Mouse (Mus musculus) NIH3T3 (cell line): ENCODE data around the gene Nbeal2.

Experiments used
- DNase-seq: peaks from one replicate; pipeline ENCODE4 v3.0.0-alpha.2; 2012; ENCODE audit warnings: low read depth

Gene Nbeal2

DNA sequence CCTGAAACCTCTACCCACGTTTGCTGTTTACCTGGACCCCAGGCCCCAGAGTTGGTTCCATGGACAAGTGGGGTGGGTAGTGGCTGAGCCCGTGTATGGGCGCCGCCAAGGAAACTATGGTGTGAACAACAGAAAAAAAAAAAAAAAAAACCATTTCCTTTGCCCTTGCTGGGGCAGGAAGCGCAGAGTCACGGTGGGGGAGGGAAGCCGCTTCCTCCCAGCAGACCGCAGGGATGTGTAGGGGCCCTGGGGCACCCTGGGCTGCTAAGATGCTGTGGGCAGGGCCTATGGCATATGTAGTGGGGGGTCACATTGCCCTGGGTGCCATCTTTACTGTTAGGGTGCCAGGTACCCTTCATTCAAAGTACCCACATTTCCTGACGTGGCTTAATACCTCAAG lies 8.7 kb downstream of the Nbeal2 start:
- no peak for DNase-seq

DNA sequence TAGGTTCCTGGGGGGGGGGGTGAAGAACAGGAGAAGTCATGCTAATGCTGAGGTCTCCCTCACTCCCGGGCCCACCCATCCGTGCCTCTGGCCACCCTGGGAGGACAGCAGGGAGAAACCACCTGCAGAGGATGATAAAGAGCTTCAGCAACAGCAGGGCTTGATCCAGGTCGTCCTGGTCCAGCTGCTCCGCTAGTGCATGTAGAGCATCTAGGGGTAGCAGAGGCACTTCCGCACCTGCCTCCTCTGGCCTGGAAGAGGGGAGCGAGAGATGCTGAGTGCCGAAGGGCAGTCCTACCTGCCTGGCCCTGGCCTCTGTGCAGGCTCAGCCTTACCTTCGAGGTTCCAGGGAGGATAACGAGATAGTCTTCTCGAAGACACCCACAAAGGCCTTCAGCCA lies 9.7 kb downstream of the Nbeal2 start:
- DNase-seq, result no peak

DNA sequence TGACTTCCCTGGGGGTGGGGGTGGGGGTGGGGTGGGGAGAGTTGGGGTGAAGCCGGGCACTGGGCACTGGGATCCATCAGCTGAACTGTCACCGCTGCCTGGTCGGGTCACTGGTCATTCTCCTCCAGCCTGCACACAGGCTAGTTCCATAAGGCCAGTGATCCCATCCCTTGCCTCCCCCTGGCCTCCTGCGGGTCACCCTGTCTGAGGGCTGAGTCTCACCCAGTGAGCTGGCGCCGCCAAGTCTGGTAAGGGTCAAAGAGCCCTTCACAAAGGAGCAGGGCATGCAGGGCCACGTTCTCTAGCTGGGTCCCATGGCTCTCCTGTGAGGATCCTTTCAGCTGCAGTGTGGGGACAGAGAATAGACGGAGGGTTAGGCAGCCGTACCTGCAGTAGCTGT lies 10.2 kb downstream of the Nbeal2 start:
- no peak for DNase-seq

DNA sequence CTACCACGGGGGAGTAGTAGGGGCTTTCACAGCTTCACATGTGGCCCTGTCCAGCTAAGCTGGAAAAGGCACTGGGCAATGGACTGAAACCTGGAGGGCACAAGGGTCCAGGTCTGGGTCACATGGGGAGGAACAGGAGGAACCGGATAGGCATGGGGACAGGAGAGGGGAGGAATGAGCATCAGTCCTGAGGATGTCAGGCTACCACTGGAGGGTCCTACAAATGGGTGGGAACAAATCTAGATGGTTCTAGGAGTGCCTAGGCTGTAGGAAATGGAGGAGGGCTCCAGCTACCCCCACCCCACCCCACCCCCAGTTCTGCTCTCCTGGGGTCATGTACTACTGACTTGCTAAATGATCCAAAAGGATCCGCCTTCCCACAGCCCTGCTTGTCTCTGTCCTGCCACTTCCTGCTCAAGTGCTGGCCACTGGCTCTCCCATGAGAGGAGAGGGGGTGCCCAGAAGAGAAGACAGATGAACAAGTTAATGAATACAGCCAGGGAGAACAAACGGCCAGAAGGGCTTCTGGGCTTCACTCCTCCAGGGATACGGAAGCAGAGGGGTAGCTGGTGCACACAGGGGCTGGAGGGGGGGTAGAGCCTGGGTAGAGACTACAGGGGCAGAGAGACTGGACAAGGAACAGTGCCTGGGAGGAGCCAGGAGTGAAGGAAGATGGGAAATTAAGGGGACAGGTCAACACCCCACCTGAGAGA lies 11.0 kb downstream of the Nbeal2 start:
- no peak for DNase-seq

DNA sequence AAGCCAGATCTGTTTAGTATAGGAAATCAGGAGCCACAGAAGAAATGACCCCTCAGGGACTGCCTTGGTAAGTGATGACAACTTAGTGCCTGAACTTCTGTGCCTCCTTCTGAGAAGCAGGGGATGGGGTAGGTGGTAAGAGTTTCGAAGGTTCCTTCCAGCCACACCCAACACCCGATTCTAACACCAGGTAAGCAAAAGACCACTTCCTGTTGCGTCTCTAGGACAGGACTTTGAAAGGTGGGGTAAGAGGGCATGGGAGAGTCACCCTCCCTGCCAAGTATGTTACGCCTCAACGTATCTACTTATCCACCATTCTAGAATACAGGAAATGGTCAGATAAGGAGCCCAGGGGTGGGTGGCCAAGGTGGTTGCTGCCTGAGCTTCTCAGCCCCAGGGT lies 13.0 kb downstream of the Nbeal2 start:
- no peak for DNase-seq

DNA sequence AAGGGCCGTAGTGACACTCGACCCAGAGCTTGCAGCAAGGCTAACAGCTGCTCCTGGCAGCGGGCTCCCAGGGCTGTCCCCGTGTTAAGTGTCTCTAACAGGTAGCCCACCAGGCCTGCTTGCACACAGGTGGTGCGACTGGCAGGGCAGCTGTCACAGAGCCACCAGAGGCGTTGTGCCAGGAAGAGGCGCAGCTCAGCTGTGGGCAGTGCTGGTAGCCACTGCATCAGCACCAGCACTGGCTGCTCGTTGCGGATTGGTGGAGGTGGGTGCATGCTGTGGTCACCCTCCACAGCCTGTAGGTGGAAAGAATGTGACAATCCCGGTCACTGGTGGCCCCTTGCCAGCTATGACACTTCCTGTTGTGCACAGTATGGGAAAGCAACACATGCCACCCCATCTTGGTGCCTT lies 15.3 kb downstream of the Nbeal2 start:
- no peak for DNase-seq

DNA sequence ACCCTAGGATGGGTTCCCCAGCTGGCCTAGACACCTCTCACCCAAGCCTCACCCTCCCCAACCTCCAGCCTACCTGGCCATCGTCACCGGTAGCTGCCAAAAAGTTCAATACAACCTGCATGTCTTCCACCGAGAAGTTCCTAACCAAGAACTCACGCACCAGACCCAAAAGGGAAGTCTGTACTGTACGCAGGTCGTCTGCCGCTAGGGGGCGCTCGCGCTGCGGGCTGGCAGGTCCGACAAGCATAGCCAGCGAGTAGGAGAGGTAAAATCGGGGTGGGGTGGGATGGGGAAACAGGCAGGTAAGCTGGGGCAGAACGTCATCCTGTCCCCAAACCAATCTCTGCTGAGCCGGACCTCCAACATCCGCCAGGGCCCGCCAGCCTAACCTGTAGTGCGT lies 18.7 kb downstream of the Nbeal2 start:
- DNase-seq, result peak; percentile 88

DNA sequence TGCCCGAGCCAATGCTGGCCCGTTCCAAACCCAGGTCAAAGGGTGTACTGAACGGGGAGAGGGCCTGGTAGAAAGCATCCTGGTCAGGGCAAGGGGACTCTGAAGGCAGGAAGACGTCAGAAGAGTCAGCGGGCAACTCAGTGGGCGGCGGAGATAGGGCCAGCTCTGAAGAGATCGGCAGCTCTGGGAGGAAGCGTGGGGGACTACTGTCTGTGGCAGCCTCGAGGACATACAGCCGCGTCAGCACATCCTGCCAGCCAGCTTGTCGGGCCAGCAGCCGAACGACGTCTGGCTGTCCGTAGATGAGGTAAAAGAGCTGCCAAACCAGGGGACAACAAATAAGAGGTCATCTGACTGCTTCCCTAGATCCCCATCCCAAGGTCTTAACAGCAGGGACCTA lies 20.1 kb downstream of the Nbeal2 start:
- DNase-seq, result no peak

DNA sequence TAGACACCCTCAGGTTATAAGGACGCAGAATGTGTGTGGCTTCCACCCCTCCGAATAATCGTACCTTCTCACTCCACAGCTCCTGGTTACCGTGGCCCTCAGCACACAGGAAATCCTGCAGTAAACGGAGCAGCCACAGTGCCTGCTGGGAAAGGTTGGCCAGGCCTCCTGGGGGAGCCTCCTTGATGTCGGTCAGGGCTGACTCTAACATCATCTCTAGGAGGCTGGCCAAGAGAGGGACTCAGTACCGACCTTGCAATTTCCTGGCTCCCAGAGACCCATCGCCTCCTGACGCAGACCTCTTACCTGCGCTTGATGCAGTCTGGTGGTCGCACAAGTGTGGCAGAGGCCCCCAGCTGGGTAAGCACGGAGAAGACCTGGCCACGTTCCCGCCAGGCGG lies 21.3 kb downstream of the Nbeal2 start:
- DNase-seq, result no peak

DNA sequence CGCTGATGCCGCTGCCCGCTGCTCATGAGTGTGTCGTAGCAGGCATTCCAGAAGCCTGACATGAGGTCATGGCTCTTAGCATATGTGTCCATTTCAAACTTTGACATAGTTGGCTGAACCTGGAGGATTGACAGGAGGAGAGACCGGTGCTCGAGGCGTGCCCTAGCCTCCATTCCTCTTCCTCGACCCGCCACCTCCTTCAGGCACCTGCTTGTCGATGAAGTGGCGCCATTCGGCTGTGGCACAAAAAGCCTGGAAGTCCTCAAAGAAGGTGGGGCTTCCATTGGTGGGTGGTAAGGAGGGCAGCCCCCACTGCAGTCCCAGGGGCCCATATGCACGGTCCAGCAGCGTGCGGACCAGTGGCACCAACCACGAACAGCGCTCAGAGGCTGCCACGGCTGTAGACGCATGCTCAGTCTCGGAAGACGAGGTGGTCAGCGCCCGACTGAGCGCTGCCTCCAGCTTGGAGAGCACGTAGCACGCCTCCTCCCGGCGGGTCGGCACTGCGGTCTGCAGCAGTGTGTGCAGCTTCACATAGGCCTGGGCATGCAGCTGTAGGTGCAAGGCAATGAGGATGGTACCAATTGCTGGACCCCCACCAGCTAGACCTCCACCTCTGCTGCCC lies 22.2 kb downstream of the Nbeal2 start:
- no peak for DNase-seq

DNA sequence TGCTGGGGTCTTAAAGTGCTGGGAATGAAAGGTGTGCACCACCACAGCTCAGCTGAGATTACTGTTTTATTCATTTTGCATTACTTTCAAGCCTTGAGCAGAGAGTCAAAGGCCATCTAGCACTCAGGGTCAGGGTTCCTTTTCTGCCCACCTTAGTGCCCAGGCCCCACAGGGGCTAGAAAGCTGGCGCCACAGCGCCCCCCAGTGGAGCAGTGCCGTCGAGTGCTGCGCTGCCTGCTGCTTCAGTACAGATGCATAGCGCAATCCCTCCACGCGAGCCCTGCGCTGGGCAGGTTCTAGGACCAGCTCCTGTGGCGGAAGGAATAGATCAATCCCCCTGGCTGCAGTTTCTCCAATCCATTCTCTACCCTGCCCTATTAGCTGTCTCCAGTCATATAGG lies 22.8 kb downstream of the Nbeal2 start:
- peak; percentile 56 for DNase-seq

DNA sequence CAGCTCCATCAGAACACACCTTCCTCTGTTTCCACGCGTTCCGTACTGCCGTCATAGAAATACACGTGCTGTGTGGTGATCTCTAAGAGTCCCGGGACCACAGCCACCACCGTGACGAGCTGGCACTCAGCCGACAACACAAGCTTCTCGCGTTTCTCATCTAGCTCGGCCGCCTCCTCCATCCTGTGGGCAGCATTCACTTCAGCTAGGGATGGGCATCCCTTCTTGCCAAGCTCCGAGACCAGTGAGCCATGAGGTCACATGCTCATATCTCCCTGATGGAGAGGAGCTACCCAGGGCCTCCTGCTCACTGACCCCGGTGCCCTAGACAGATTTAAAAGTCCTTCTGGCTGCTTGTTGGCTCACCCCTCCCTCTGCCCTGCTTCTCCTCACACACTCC lies 23.8 kb downstream of the Nbeal2 start:
- no peak for DNase-seq

DNA sequence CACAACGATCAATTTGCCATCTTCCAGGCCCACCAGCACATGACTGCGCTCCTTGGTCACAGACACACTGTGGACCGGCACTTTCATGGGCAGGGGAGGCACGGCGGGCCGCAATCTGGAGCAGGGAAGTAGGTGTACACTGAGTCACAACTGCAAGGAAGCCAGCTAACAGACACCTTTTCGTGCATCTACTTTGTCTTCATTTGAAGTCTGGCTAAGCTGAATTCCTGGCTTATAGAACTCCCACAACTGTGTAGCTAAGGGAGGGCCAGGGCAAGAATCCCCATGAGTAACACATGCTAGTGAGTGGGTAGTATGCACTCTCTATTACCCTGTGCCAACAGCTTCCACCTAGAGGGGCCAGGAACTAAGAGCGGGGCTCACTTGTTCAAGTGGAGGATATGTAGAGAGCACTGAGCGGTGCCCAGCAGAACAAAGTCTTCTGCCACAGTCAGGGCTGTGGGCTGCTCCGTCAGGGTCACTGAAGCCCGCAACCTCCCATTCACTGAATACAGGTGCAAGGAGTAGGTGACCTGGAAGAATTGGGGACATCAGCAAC lies 28.5 kb downstream of the Nbeal2 start:
- DNase-seq, result peak; percentile 23

DNA sequence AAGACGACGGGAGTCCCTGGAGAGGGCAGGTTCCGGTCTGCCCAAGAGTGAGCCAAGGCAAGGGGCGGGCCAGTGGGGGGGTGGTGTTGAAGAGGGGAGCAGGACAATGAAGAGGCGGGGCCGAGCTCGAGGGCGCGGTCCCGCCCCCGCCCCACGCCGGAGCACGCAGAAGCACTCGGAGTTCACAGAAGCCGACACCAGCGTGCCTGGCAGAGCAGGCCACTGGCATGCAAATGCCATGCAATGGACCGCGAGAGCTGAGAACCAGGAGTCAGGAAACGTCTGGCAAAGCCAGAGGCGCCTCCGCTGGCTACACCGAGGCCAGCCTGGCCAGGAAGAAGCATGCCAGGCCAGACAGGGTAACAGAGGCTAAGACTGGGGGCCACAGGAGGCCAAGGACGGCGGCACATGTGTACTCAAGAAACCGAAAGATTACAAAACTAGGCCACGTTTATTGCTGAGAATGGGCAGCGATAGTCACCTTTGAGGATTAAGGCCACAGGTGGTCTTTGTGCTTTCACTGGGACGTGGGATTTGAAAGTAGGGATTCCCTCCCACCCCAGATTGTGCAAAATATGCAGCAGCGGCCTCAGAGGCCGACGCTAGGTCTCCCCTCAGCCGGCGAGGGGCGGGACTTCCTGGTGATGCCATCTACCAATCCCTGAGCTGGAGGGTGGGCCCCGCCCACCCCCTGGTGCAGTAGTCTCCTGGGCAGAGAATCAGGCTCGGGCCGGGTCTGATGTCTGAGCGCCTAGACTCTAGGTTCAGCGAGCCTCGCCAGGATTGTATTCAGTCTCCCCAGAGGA lies 29.4 kb downstream of the Nbeal2 start, which contains the start of gene Nradd:
Gene Nradd (minus strand): TSS at position 92 of the 806 bp plus-strand sequence.
- DNase-seq, result peak; percentile 95

DNA sequence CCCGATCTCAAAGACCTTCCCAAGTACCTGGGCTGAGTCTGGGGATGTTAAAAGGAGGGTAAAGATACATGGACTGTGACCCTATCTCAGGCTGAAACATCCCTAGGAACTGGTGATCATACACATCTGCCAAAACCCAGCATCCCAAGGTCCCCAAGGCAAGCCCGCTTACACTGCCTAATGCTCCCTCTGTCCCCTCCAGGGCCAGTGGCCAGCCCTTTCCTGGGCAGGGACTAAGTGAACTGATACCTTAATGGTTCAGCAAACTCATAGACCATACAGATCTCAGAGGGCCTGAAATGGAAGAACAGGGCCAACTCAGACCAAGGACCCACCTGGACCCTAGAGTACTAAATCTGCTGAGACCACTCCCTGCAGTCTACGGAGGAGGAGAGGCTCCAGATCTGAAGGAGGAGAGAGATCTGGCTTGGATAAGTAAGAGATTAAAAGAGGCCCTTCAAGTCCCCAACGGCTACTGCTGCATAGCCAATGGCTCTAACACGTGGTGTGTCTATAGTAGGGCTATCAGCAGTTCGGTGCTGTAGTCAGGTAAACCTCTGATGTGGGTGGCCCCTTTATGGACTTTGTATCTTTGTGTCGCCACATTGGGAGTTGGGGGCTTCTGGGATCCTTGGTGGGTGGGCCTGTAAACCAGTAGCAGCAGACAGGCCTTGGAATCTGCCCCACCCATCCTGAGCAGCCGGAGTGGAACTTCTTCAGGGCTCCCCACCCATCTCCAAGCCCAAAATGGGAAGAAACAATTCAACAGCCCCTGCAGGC lies 30.4 kb downstream of the Nbeal2 start:
- DNase-seq, result no peak

DNA sequence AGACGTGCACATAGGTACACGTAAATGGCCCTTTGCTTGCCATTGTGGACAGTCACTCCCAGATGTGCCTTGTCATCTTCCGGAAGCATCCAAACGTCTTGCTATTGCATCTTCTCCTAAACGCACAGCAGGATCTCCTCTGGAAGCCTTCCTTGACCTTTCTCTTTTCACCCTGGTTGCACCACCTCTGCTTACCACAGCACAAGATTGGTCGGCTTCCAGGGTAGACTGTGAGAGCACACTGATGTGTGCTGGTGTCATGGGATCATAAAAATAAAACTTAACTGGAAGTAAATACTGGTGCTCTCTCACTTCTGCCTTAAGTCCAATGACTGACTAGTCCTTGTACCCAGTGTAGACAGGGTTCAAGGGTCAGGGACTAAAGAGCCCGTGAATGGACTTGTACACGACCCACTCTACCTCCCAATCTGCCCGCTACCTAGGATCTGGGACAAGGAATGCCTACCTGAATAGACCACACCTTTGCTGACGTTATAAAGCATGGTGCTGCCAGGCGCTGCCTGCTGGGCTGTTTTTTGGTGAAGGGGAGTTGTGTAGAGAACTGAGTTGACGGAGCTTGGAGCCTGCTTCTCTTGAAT lies 31.2 kb downstream of the Nbeal2 start:
- no peak for DNase-seq

DNA sequence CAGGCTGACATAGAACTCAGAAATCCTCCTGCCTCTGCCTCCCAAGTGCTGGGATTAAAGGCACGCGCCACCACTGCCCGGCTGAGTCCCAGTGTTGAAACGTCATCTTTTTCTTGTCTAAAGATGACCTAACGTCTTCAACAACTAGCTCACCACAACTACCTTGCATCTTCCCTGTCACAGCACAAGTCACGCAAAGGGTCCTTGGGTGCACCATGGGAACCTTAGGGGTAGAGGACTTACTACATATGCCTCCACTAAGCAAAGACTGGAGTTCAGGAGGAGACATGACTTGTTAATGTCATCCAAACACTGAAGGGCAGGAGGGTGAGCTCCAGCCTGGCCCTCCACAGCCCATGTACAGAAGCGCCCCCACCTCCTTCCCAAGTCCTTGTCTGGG lies 33.3 kb downstream of the Nbeal2 start:
- DNase-seq, result no peak

DNA sequence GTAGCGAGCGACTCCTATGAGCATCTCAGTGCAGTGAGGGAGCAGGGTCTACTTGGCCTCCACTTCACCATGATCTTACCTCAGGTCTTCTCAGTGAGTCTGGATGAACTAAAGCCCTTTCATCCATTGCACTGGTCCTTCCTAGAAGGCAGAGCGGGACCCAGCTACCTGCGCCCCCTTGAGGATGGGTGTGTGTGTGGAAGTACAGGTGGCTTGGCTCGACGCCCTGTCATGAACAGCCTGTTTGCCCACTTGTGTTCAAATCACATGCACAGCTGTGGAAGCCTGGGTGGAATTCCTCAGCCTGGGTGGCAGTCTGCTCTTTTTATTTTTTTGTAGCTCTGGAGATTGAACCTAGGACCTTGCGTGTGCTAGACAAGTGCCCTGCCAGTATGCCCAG lies 33.8 kb downstream of the Nbeal2 start:
- DNase-seq, result no peak

DNA sequence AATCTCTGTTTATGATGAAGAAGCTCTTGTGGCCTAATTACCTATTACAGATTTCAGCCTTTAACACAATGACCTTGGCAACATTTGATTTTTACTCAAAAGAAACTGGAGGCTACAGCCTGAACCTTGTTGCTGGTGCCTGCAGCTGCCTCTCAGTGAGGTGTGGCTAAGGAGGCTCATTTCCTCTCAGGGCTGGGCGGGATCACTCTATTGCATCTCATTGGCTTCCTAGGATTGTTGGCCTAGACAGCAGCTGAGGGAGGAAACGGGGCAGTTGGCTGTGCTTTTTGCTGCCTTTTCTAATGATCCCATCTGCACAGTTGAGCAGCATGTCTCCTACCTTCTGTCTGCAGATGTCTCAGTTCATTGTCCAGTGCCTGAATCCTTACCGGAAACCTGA lies 36.9 kb downstream of the Nbeal2 start:
- DNase-seq, result no peak

DNA sequence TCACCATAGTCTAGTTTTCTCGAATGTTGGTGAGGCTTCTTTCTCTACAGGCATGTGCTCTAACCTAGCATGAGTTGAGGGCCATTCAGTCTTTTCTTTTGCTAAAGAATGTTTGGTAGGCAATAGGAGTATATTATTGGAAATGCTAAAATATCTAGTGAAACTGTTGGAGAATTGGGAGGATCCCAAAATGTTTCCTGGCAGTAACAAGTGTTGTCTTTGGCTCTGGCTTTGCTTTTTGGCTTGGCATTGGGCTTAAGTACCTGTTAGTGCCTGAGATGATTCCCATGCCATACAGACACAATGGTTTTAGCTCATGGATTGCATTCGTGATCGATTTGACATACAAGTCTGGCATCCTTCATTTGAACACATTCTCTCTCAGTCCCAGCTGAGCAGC lies 42.5 kb downstream of the Nbeal2 start:
- peak; percentile 46 for DNase-seq

DNA sequence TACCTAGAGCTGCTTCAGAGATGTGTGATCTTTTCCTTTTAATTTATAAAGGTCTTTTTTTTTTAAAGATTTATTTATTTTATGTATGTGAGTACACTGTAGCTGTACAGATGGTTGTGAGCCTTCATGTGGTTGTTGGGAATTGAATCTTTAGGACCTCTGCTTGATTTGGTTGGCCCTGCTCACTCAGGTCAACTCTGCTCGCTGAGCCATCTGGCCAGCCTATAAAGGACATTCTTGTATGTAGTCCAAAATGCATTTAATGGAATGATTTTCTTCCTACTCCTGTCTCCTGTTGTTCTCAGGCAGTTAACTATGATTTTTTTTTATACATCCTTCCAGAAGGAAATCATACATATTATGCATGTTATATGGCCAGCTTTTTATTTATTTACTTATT lies 70.4 kb downstream of the Nbeal2 start:
- DNase-seq, result no peak

DNA sequence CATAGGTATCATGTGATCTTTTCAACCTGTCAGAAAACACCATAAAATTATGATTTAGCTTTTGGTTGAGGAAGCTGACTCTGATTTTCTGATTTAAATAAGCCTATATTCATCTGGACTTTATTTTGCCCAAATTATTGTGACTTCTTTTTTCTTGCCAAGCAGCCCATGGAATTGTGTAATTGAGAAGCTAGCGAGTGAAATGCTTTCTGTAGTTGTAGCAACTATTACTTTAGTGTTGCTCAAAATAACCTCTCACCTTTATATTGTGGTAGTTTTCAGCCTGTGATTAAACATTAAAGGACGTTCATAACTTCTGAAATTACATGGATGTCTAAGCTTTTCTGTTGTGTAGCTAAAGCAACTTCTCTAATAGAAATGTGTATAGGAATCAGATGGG lies 71.8 kb downstream of the Nbeal2 start:
- DNase-seq, result no peak
